Mouse (Mus musculus) ES-Bruce4 (cell line): ENCODE measurements around the gene Il20.

Experiments
- CTCF ChIP-seq: IDR thresholded peaks from one replicate; pipeline ENCODE4 v1.8.1; 2011; ENCODE audit warnings: low read depth, low read length
- POLR2A ChIP-seq: IDR thresholded peaks from one replicate; pipeline ENCODE4 v1.8.1; 2011; ENCODE audit warnings: low read length; ENCODE audit not compliant: insufficient read depth

DNA sequence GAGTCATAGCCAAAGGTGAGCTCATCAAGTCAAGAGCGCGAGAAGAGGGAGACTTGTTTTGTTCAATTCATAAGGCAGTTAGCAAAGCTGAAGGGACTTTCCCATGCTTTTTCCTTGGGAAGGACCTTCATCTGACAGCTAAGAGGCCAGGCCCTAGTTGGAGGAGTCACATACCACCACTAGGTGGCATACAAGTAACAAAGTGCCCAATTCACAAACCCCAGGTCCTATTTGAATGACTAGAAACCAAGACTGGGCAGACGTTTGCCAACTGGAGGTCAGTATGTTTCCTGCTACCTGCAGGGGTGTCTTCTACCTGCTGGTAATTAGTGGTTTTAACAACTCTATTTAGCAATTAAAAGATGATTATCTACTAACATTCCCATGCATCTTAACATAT, 36.1 kb downstream of the Il20 start:
- no peak for TF ChIP-seq POLR2A
- no peak for TF ChIP-seq CTCF
